Mouse (Mus musculus) lung, postnatal 14 days (tissue): ENCODE data around the gene Tbc1d13.

ENCODE experiments used
- DNase-seq: peaks from one replicate; pipeline ENCODE4 v3.0.0; 2021

Gene Tbc1d13

GRCm38 (mm10) chr2:30133613-30134377 lies at the start of gene Tbc1d13:
Gene Tbc1d13, plus strand, starts transcription at chr2:30133746.
- peak; percentile 98 for DNase-seq

- no peak for DNase-seq
Observed at GRCm38 (mm10) chr2:30084113-30084512, 49.4 kb upstream of the Tbc1d13 start.

GRCm38 (mm10) chr2:30084632-30085031 lies 48.9 kb upstream of the Tbc1d13 start:
- no peak for DNase-seq

GRCm38 (mm10) chr2:30087310-30087709 lies 46.2 kb upstream of the Tbc1d13 start:
- no peak for DNase-seq

GRCm38 (mm10) chr2:30091521-30091920 lies 42.0 kb upstream of the Tbc1d13 start:
- DNase-seq = no peak

GRCm38 (mm10) chr2:30092280-30092918 lies 41.1 kb upstream of the Tbc1d13 start:
- DNase-seq = no peak

GRCm38 (mm10) chr2:30093471-30094207 lies 39.9 kb upstream of the Tbc1d13 start, which contains the start of gene Zdhhc12:
Gene Zdhhc12, minus strand, starts transcription at chr2:30093648.
- peak; percentile 94 for DNase-seq

GRCm38 (mm10) chr2:30094208-30094588 lies 39.3 kb upstream of the Tbc1d13 start:
- no peak for DNase-seq

GRCm38 (mm10) chr2:30095882-30096527 lies 37.5 kb upstream of the Tbc1d13 start:
- DNase-seq = peak; percentile 76

GRCm38 (mm10) chr2:30100214-30100613 lies 33.3 kb upstream of the Tbc1d13 start:
- DNase-seq = no peak

GRCm38 (mm10) chr2:30106364-30106763 lies 27.2 kb upstream of the Tbc1d13 start:
- DNase-seq = peak; percentile 67

- no peak for DNase-seq
Observed at GRCm38 (mm10) chr2:30107646-30108045, 25.9 kb upstream of the Tbc1d13 start.

GRCm38 (mm10) chr2:30108260-30108659 lies 25.3 kb upstream of the Tbc1d13 start:
- no peak for DNase-seq

- DNase-seq = no peak
Observed at GRCm38 (mm10) chr2:30111500-30111899, 22.0 kb upstream of the Tbc1d13 start.

GRCm38 (mm10) chr2:30112564-30112963 lies 21.0 kb upstream of the Tbc1d13 start:
- DNase-seq = no peak

- no peak for DNase-seq
Observed at GRCm38 (mm10) chr2:30119641-30120051, 13.9 kb upstream of the Tbc1d13 start.

- no peak for DNase-seq
Observed at GRCm38 (mm10) chr2:30120269-30120668, 13.3 kb upstream of the Tbc1d13 start.

GRCm38 (mm10) chr2:30122766-30123165 lies 10.8 kb upstream of the Tbc1d13 start:
- DNase-seq = no peak

- no peak for DNase-seq
Observed at GRCm38 (mm10) chr2:30123729-30124471, 9.6 kb upstream of the Tbc1d13 start.

GRCm38 (mm10) chr2:30124472-30125274 lies 8.9 kb upstream of the Tbc1d13 start, which contains the start of gene Zer1:
Gene Zer1, minus strand, starts transcription at chr2:30124585.
- DNase-seq = peak; percentile 97

- DNase-seq = peak; percentile 47
Observed at GRCm38 (mm10) chr2:30128789-30129188, 4.8 kb upstream of the Tbc1d13 start.
